Mouse (Mus musculus): ENCODE measurements around the gene 1500009L16Rik.

Gene 1500009L16Rik

DNA sequence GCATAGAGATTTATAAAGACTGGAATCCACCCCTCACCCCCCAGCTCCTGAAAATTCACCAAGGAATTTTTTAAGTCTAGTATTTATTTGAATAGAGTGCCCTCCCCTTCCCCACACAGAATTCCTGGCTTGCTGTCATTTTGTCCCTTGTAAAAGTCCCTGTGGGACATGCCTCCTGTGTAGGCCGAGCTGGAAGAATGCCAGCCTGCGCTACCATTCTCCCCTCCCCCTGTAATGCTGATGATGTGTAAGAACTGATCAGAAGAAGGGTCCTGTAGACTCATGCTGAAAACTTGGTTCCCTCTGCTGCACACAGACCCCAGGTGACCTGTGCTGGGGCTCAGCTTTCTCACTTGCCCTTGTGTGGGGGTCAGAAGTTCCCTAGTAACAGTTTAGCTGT, 37.9 kb downstream of the 1500009L16Rik start:
- DNase-seq (ENCODE audit: low read depth), result no peak

DNA sequence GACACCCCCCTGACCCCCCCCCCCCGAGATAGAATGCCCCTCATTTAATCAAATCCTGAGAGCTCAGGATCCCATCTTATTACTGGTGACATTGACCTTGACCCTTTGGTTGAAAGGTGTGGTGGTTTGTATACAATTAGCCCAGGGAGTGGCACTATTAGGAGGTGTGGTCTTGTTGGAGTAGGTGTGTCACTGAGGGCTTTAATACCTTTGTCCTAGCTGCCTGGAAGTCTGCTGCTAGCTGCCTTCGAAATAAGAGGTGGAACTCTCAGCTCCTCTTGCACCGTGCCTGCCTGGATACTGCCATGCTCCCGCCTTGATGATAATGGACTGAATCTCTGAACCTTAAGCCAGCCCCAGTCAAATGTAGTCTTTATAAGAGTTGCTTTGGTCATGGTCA, 41.2 kb downstream of the 1500009L16Rik start:
- no peak for DNase-seq (ENCODE audit: low read depth)

DNA sequence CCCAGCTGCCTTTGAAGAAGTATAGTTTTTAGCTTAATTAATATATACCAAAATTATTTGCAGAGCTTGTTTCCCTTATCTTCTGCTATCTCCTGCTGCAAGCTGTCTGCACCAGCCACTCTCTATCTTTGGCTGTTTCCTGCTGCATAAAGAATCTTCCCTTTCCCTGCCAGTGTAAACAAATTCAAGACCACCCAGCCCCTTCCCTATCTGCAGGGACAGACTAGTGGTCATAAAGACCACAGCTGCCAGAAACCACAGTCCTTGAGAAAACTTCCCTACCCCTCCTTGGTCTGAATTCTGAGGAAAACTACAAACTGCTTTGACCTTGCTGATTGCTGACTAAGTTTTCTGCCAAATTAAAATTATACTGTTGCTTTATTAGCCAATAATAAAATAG, 44.2 kb downstream of the 1500009L16Rik start:
- DNase-seq (ENCODE audit: low read depth), result no peak

DNA sequence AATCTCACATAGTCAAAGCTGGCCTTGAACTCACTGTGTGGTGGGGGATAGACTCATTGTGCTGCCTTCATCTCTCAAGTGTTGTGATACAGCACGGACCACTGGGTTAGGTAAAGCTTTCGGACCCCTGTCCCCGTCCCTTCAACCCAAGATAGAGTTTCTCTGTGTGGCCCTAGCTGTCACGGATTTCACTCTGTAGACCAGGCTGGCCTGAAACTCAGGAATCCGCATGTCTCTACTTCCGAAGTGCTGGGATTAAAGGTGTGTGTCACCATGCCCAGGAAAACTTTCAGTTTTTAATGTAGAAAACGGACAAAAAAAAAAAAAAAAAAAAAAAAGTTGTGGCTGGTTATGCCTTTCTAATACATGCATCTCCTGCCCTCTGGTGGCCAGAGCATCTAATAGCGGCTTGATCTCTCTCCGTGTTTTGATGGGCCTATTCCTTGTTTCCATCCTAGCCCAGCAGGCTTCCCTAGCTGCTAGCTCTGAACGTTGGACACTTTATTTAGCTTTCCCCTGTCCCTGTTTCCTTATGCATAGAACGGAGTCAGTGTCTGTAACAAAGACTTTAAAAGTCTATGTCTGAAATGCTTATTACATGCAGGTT, 53.7 kb downstream of the 1500009L16Rik start:
- peak; percentile 33 for DNase-seq (ENCODE audit: low read depth)

DNA sequence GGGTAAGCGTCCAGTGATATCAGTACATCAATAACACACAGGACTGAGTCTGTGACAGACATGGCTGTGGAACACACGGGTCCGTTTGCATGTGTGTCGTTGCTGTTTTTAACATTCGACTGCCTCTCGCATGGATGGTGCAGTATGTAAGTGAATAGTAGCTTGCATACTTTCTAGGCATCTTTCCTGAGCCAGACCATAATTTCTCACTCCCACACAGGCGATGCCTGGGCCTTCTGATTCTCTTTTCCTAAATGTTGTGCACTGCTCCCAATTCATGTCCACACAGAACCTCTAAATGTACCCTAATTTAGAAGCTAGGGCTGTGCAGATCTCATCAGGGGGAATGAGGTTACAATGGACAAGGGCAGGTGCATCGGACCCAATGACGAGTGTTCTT, 54.6 kb downstream of the 1500009L16Rik start:
- DNase-seq (ENCODE audit: low read depth), result no peak

DNA sequence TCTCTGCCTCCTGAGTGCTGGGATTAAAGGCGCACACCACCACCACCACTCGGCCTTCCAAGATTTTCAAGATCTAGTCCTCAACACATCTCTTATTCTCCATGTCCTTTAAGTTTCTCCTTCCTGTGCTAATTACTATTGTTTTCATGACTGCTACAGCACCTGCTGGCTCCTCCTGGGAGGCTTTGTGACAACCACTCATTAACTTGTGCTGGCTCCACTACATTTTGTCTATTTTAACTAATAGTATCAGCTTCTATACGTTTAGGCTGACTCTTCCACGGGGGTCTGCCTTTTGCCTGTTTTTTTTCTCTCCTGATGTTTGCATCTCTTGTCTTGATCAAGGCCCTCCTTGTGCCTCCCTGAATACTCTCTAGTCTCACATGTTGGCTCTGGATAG, 59.2 kb downstream of the 1500009L16Rik start:
- DNase-seq (ENCODE audit: low read depth), result no peak

DNA sequence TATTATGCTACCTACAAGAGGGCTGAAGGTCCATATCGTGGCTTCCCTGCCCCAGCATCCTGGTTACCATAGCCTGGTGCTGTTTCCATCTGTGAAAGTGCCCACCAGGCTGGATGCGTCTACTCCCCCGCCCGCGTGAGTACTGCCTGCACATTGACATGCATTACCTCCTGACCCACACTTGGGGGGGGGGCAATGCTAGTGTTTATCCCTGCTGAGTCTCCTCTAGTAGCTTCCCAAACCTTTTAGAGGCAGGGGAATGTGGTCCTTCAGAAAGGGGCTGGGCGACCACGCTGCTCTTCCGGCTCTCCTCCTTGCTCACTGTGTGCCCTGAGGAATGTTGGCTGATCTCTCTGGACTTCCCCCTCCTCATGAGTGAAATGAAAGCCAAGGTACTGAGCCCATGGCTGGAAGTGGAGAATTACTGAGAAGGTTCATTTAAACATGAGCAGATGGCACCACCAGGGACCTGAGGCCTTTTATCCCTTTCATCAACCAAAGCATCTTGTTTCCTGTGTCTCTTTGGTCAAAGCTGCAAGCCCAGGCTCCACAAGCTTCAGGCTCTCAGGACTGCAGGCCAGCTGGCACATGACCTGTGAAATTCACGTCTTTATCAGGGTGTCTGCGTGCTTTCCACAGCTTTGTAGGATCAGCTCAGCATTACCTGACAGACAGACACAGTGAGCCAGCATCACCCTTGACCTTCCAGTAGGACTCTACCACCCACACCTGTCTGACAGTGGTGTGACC, 59.9 kb downstream of the 1500009L16Rik start:
- DNase-seq (ENCODE audit: low read depth), result no peak

DNA sequence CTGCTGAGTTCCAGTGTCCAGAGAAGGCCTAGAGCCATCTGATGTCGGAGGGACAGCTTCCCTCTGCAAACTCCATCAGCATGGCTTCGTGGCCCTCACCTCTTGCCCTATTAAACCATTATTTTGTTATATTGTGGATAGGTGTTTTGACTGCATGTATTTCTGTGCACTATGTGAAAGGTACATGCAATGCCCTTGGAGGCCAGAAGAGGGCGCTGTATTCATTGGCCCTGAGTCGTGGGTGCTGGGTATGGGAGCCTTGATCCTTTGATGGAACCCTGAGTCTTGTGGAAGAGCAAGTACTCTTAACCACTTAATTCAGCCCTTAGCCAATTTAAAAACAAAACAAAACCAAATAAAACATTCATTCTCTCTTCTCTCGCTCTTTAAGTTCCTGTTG, 62.3 kb downstream of the 1500009L16Rik start:
- no peak for DNase-seq (ENCODE audit: low read depth)

DNA sequence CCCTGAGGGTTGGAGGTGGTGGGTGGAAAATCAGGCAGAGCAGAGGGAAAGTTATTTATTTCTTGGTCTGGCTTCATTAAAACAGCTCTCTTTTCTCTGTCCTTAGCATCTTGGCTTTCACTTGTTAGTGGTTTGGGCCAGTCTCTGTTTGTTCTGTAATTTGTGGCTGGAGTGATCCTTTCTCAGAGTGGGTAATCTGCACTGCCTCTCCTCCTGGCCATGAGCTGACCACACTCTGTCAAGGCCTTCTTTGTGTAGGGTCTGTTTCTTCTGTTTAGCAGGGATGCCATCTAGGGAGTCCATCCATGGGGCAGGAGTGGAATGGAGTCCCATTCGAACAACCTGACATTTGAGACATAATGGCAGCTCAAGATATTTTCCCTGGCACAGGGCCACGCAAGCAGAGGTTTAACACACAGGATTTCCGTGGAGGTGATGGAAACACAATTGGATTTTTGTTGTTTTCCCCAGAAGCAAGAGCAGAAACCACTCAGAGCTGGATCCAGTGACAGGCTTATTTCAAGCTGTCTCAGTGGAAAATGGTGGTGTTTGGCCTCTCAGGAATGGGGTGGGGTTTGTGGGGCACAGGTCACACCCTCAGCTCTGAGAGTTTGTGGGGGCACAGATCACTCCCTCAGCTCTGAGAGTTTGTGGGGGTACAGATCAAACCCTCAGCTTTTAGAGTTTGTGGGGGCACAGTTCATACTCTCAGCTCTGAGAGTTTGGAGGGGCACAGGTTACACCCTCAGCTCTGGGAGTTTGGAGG, 63.1 kb downstream of the 1500009L16Rik start:
- DNase-seq (ENCODE audit: low read depth), result no peak

DNA sequence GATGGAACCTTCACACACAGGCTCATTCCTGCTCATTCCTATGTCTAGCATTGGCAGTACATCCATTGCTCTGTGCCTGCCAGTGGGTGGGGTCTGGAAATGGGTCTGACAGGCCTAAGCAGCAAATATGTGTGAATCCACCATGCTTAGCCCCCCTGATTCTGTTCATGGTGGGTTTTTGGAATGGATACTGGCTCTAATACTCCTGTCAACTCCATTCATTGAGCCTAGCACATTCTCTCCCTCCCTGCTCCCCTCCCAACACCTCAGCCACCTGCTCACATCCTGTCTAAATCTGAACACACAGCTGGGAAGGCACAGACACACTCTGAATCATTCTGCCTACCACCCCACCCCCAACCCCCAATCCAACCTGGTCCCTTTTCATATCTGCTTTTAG, 72.4 kb downstream of the 1500009L16Rik start:
- no peak for DNase-seq (ENCODE audit: low read depth)

DNA sequence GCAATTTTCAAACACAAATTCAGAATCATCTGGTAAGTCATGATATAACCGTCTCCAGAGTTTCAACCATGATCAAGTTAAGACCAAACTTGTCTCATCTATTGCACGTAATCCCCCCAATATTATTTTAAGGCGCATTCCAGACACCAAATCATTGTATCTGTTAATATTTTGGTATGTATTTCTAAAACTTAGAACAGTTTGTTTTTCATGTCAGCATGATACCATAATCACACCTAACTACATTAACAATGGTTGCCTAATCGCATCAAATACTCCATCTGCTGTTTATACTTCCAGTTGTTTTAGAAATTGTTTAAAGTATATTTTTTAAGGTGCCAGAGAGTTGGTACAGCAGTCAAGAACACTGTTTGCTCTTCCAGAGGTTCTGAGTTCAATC, 72.8 kb downstream of the 1500009L16Rik start:
- DNase-seq (ENCODE audit: low read depth), result no peak

DNA sequence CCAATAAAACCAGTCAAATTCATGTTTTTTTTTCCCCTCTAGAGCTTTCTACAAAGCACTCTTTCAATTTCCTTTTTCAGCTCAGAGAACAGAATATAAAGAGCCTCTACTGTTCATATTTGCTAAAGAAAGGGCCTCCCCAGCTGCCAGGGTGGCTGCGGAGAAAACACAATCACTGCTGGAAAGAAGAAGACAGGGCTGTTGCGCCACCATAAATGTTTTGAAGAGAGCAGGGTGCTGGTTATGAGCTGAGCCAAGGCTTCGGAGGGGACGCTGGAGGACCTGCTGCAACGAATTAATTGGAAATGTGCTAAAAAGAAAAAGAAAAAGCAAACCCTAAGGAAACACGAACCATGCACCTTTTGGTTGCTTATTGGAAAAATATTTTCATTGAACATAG, 81.4 kb downstream of the 1500009L16Rik start:
- DNase-seq (ENCODE audit: low read depth), result no peak

DNA sequence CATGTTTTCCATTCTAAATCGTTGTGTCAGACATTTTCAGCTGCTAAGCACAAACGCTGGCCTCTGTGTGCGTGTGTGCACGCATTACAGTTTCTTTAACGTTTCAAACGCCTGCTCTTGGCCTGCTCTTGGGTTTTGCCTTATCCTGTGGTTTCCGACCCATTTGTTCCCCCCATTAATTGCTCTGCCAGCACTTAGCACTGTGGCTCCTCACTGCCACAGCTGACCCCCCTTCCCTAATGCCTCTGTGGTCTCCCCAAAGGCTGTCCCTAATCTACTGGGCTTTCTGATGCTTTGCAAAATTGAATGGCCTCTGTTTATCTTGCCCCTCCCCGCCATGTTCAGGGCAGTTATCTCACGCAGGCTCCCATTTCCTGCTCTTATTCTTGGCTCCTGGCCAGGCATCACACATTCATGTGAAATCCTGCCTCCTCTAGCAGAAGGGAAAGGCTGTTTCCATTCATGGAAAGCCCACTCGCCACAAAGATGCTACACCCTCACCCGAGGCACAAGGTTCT, 82.6 kb downstream of the 1500009L16Rik start:
- no peak for DNase-seq (ENCODE audit: low read depth)

DNA sequence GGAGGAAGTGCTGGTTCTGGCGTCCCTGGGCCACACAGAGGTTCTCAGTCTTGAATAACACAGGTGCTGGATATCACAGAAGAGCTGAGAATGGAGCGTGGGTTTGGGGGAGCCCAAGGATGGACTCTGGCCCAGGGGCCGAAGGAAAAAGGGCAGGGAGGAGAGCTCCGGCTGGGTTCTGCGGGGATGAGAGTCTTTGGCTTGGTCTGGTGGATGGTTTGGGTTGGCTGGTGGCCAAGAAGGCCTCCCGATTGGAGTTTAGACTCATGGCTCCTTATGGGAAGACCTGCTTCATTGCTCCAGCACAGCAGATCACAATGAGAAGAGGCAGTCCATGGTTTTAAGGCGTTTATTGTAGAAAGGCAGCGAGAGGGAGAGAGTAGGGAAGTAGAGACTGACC, 84.6 kb downstream of the 1500009L16Rik start:
- DNase-seq (ENCODE audit: low read depth), result no peak

All from c-Kit-positive CD71-negative TER-119-negative erythroid progenitor cells, embryonic 14.5 days (primary cell).